Mouse (Mus musculus): ENCODE results near the gene Zscan5b. TPM values are rescaled to one million over a fixed set of nuclear protein-coding genes. Genes with fewer than 3 reads are reported as not detected.

Gene Zscan5b
- polyA plus RNA-seq, 1 experiment, result not detected

GRCm38 (mm10) chr7:6239787-6240186 lies 17.7 kb downstream of the Zscan5b start:
- TF ChIP-seq GATA1 (IDR thresholded peaks at IDR 0.05; ENCODE audit: low read length), result no peak

- no peak for TF ChIP-seq GATA1 (IDR thresholded peaks at IDR 0.05; ENCODE audit: low read length)
These were observed 22.5 kb downstream of the Zscan5b start for GRCm38 (mm10) chr7:6244361-6245292.

GRCm38 (mm10) chr7:6252410-6252809 lies 30.3 kb downstream of the Zscan5b start, which contains the start of gene Epp13:
Gene Epp13 (plus strand): TSS chr7:6252710.
- no peak for TF ChIP-seq GATA1 (IDR thresholded peaks at IDR 0.05; ENCODE audit: low read length)

- TF ChIP-seq GATA1 (IDR thresholded peaks at IDR 0.05; ENCODE audit: low read length), result no peak
These were observed 32.4 kb downstream of the Zscan5b start for GRCm38 (mm10) chr7:6254451-6254850.

- TF ChIP-seq GATA1 (IDR thresholded peaks at IDR 0.05; ENCODE audit: low read length), result no peak
These were observed 35.3 kb downstream of the Zscan5b start for GRCm38 (mm10) chr7:6257386-6257785.

GRCm38 (mm10) chr7:6258232-6259220 lies 36.4 kb downstream of the Zscan5b start:
- TF ChIP-seq GATA1 (IDR thresholded peaks at IDR 0.05; ENCODE audit: low read length), result no peak

GRCm38 (mm10) chr7:6262120-6262519 lies 40.0 kb downstream of the Zscan5b start:
- no peak for TF ChIP-seq GATA1 (IDR thresholded peaks at IDR 0.05; ENCODE audit: low read length)

- no peak for TF ChIP-seq GATA1 (IDR thresholded peaks at IDR 0.05; ENCODE audit: low read length)
These were observed 40.9 kb downstream of the Zscan5b start for GRCm38 (mm10) chr7:6262984-6263383.

- TF ChIP-seq GATA1 (IDR thresholded peaks at IDR 0.05; ENCODE audit: low read length), result no peak
These were observed 43.6 kb downstream of the Zscan5b start for GRCm38 (mm10) chr7:6265695-6266094.

GRCm38 (mm10) chr7:6277906-6278305 lies 55.8 kb downstream of the Zscan5b start:
- TF ChIP-seq GATA1 (IDR thresholded peaks at IDR 0.05; ENCODE audit: low read length), result peak; percentile 44

GRCm38 (mm10) chr7:6282749-6283148 lies 60.7 kb downstream of the Zscan5b start:
- no peak for TF ChIP-seq GATA1 (IDR thresholded peaks at IDR 0.05; ENCODE audit: low read length)

GRCm38 (mm10) chr7:6283451-6284075 lies 61.5 kb downstream of the Zscan5b start:
- TF ChIP-seq GATA1 (IDR thresholded peaks at IDR 0.05; ENCODE audit: low read length), result no peak

GRCm38 (mm10) chr7:6284442-6285012 lies 62.4 kb downstream of the Zscan5b start:
- TF ChIP-seq GATA1 (IDR thresholded peaks at IDR 0.05; ENCODE audit: low read length), result no peak

GRCm38 (mm10) chr7:6285366-6285765 lies 63.3 kb downstream of the Zscan5b start:
- no peak for TF ChIP-seq GATA1 (IDR thresholded peaks at IDR 0.05; ENCODE audit: low read length)
